Mouse (Mus musculus): ENCODE measurements at regions not wholly inside any gene's neighbourhood (a gene's known extent, or its start where the extent isn't known, plus 50 kb on each side); places are given as distances from the start of the nearest gene placed in this dataset.
"Not testable (repeated sequence)": the region's sequence is repeated elsewhere in the genome, so short reads cannot be mapped to it uniquely, and the experiment has no call there.

DNA sequence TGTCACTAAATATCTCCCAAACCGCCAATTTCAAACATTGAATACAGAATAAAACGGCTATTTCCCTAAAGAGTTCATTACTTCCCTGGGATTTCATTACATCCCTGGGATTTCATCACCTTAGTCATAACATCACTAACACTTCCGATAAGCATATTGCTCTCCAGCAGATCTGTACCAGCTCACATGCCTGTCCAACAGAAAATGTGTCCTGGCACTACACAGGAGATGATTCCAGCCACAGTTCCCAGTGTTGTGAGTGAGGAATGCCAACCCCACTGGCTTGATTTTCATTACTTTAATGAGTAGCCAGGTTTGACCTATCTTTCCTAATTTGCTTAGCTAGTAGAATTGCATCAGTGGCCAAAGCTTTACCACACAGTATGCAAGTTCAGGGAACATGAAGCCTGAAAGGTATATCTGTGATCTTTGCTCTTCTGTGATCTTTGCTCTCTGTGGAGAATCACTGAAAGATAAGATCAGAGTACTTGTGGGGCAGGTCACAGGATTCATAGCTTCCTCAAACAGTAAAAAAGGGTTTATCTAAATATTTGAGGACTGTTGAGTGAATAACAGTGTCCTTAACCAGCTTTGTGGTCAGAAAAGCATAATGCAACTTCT lies 1115.5 kb upstream of the 1700009N14Rik start:
- DNase-seq (ENCODE audit: low spot score) = no peak
- H3K4me2 ChIP-seq (ENCODE audit: low read depth, low read length) = no peak overlapping the region
- no peaks in the 10 kb centered on the region for H3K27me3 ChIP-seq (ENCODE audit: insufficient read depth, low read length)
- H3K9ac ChIP-seq (replicated peaks; ENCODE audit: low read length) = no peak overlapping the region
- H3K9me3 ChIP-seq (ENCODE audit: low read length) = no peaks in the 10 kb centered on the region
- no peak for TF ChIP-seq CTCF (IDR thresholded peaks at IDR 0.05; ENCODE audit: low read depth)
- 81% methylated on average over 3 of the region's 3 CpGs for WGBS
- no peaks in the 10 kb centered on the region for H3K36me3 ChIP-seq (ENCODE audit: insufficient read depth, low read length)
- ATAC-seq = no peak
- no peak overlapping the region for H3K4me3 ChIP-seq (ENCODE audit: low read length)
- no peak overlapping the region for H3K27ac ChIP-seq
- no peaks in the 10 kb centered on the region for H3K4me1 ChIP-seq (ENCODE audit: insufficient read depth, low read length)

DNA sequence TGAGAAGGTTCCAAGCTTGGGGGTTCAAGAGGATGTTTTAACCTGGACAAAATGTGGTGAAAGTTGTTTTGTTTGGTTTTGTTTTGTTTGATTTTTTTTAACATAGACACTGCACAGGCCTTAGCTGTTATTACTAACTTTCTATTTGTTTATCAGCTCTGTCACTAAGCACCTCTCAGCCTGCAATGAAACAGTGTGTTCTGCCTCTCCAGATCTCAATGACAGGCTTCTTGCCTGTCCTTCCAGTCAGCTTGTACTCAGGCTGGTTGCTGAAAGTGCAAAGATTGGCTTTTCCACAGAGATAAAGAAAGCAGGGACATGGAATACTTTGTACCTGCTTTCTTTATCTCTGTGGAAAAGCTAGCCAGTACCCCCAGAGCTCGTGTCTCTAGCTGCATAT lies 1114.9 kb upstream of the 1700009N14Rik start:
- DNase-seq (ENCODE audit: low spot score) (no peak), ATAC-seq (no peak)
- Histone ChIP-seq H3K27ac (no peak overlapping the region), H3K4me2 (ENCODE audit: low read depth, low read length) (no peak overlapping the region), H3K27me3 (ENCODE audit: insufficient read depth, low read length) (no peaks in the 10 kb centered on the region), H3K4me1 (ENCODE audit: insufficient read depth, low read length) (no peaks in the 10 kb centered on the region), H3K36me3 (ENCODE audit: insufficient read depth, low read length) (no peaks in the 10 kb centered on the region), H3K9me3 (ENCODE audit: low read length) (no peaks in the 10 kb centered on the region), H3K9ac (replicated peaks; ENCODE audit: low read length) (no peak overlapping the region), H3K4me3 (ENCODE audit: low read length) (no peak overlapping the region)
- TF ChIP-seq CTCF (IDR thresholded peaks at IDR 0.05; ENCODE audit: low read depth) = no peak
- WGBS = 41% methylated on average over 1 of the region's 1 CpGs

DNA sequence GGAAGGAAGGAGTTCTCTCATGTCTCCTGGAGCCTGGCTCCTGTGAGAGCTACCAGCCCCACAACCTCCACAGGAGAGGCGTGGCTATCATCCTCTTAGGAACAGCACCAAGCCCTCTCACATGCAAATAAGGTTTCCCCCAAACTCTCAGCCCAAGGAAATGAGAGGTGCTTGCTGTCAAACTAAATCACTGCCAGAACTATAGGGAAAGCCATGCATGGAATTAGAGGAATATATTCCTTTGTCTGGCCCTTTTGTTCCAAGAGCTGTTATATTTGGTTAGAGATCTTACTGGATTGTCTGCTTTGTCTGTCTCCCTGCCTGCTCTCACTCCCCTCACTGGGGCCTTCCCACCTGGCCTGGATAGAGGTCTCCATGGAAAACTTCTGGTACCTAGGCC lies 1079.0 kb upstream of the 1700009N14Rik start:
- 17% methylated on average over 1 of the region's 1 CpGs for WGBS
- H3K4me1 ChIP-seq (ENCODE audit: insufficient read depth, low read length) = no peaks in the 10 kb centered on the region

DNA sequence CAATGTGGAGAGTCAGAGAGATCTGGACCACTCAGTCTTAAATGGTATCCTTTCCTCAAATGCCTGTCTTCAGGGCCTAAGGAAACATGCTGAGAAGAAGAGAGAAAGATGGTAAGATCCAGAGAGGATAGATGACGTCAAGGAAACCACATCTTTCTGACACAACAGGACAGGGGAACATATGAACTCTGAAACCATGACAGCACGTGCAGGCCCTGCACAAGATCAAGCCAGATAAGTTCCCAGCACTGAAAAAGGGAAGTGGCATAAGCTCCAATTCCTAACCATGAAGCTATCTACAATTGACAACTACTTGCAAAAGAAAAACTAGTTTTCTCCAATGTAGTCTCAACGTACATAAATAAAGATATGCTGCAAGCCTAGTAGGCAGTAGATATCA lies 1068.2 kb upstream of the 1700009N14Rik start:
- H3K9me3 ChIP-seq (ENCODE audit: low read length) = no peaks in the 10 kb centered on the region
- no peak overlapping the region for H3K27ac ChIP-seq
- no peaks in the 10 kb centered on the region for H3K36me3 ChIP-seq (ENCODE audit: insufficient read depth, low read length)
- H3K4me1 ChIP-seq (ENCODE audit: insufficient read depth, low read length) = no peaks in the 10 kb centered on the region
- no peak for TF ChIP-seq CTCF (IDR thresholded peaks at IDR 0.05; ENCODE audit: low read depth)
- H3K4me2 ChIP-seq (ENCODE audit: low read depth, low read length) = no peak overlapping the region
- DNase-seq (ENCODE audit: low spot score) = no peak
- no peaks in the 10 kb centered on the region for H3K27me3 ChIP-seq (ENCODE audit: insufficient read depth, low read length)
- no peak overlapping the region for H3K9ac ChIP-seq (replicated peaks; ENCODE audit: low read length)
- no peak for ATAC-seq
- WGBS = 82% methylated on average over 3 of the region's 3 CpGs
- H3K4me3 ChIP-seq (ENCODE audit: low read length) = no peak overlapping the region

More for the DNA sequence above, 1079.0 kb upstream of the 1700009N14Rik start:
- no peaks in the 10 kb centered on the region for H3K36me3 ChIP-seq (ENCODE audit: insufficient read depth, low read length)
- no peak overlapping the region for H3K4me2 ChIP-seq (ENCODE audit: low read depth, low read length)
- H3K9ac ChIP-seq (replicated peaks; ENCODE audit: low read length) = no peak overlapping the region
- TF ChIP-seq CTCF (IDR thresholded peaks at IDR 0.05; ENCODE audit: low read depth) = no peak
- no peak for DNase-seq (ENCODE audit: low spot score)
- no peak for ATAC-seq
- no peak overlapping the region for H3K27ac ChIP-seq
- H3K4me3 ChIP-seq (ENCODE audit: low read length) = no peak overlapping the region
- H3K27me3 ChIP-seq (ENCODE audit: insufficient read depth, low read length) = no peaks in the 10 kb centered on the region
- H3K9me3 ChIP-seq (ENCODE audit: low read length) = no peaks in the 10 kb centered on the region

DNA sequence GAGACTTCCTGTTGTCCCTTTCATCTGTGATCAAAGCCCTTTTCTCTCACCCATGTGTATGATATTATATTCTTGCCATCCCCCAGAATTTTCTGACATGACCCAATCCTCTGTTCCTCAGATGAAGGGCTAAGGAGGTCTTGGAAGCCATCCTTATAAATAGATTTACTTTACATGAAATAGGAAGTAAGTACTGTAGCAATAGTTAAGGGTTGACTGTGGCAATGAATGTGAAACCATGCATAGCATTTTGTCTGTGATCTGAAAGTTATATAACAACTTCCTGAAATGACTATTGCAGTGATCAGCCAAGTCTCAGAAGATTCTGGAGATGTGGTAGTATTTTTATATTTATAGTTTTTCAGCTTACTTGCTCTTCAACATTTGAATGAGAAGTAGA lies 1053.5 kb upstream of the 1700009N14Rik start:
- TF ChIP-seq CTCF (IDR thresholded peaks at IDR 0.05; ENCODE audit: low read depth) = no peak
- H3K27ac ChIP-seq = no peak overlapping the region
- H3K4me2 ChIP-seq (ENCODE audit: low read depth, low read length) = no peak overlapping the region
- no peak overlapping the region for H3K4me3 ChIP-seq (ENCODE audit: low read length)
- no peaks in the 10 kb centered on the region for H3K36me3 ChIP-seq (ENCODE audit: insufficient read depth, low read length)
- H3K9me3 ChIP-seq (ENCODE audit: low read length) = no peaks in the 10 kb centered on the region
- ATAC-seq (no peak), DNase-seq (ENCODE audit: low spot score) (no peak)
- H3K27me3 ChIP-seq (ENCODE audit: insufficient read depth, low read length) = no peaks in the 10 kb centered on the region
- H3K9ac ChIP-seq (replicated peaks; ENCODE audit: low read length) = no peak overlapping the region
- H3K4me1 ChIP-seq (ENCODE audit: insufficient read depth, low read length) = no peaks in the 10 kb centered on the region

DNA sequence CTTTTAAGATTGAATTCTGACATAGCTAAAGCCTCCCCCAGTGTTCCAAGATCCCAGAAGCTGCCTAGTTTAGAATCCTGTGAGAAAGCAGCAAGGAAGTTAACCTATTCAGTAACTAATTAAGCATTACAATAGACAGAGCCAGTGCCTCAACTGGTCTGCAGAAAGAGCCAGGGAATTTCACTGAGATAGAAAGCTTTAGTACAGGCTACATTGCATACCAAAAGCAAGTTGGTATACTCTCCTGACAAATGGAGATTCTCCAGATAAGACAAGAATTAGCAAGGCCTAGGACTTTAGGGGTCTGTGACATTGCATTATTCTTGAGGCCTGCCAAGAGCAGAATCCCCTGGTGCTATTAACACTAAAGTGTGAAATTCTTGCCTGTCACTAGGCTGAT lies 1014.8 kb upstream of the 1700009N14Rik start:
- not testable (repeated sequence) for H3K9me3 ChIP-seq (ENCODE audit: low read length); H3K4me2 ChIP-seq (ENCODE audit: low read depth, low read length); DNase-seq (ENCODE audit: low spot score); ATAC-seq; H3K27me3 ChIP-seq (ENCODE audit: insufficient read depth, low read length); H3K27ac ChIP-seq; H3K4me3 ChIP-seq (ENCODE audit: low read length); H3K4me1 ChIP-seq (ENCODE audit: insufficient read depth, low read length); H3K36me3 ChIP-seq (ENCODE audit: insufficient read depth, low read length); H3K9ac ChIP-seq (replicated peaks; ENCODE audit: low read length)

DNA sequence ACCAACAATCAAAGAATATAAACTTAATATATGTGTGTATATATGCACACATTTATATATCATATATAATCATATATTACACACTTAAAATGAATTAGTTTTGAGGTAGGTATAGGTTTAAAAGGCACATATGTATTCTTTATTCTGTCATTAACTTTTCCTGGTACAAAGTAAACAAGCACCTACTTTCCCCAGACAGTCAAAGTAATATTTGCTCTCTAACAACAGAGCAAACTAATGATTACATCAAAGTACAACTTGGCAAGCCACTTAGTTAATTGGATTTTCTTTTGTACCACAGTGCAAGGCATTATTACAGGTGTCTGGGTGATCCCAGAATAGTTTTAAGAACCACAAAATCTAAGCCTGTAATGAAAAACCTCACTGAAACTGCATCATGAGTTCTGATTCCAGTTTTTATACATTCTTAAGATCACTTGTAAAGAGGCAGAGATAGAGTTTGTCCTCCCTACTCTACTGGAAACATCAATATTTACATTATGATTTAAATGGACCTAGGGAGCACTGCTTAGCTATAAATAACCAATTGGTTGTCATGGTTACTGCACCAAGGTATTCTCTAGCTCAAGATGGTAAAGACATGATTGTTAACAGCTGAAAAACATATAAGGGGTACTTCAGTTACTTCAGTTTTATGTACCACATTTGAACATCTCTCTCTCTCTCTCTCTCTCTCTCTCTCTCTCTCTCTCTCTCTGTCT lies 988.5 kb upstream of the 1700009N14Rik start:
- H3K36me3 ChIP-seq (ENCODE audit: insufficient read depth, low read length) = no peaks in the 10 kb centered on the region
- H3K9ac ChIP-seq (replicated peaks; ENCODE audit: low read length) = no peak overlapping the region
- no peak overlapping the region for H3K27ac ChIP-seq
- no peak overlapping the region for H3K4me2 ChIP-seq (ENCODE audit: low read depth, low read length)
- no peak for TF ChIP-seq CTCF (IDR thresholded peaks at IDR 0.05; ENCODE audit: low read depth)
- H3K27me3 ChIP-seq (ENCODE audit: insufficient read depth, low read length) = no peaks in the 10 kb centered on the region
- DNase-seq (ENCODE audit: low spot score) = no peak
- no peak for ATAC-seq
- H3K4me1 ChIP-seq (ENCODE audit: insufficient read depth, low read length) = no peaks in the 10 kb centered on the region
- H3K4me3 ChIP-seq (ENCODE audit: low read length) = no peak overlapping the region
- no peaks in the 10 kb centered on the region; the same call in 1 of the 2 replicates for H3K9me3 ChIP-seq (ENCODE audit: low read length)
